Mouse (Mus musculus) megakaryocyte, embryonic 14.5 days (primary cell): ENCODE measurements around the gene Rab15.

ENCODE experiments used
- FLI1 ChIP-seq: IDR thresholded peaks from 2 replicates; pipeline ENCODE4 v1.6.1; 2012; ENCODE audit warnings: low read length, inconsistent platforms, mixed read lengths
- GATA1 ChIP-seq: IDR thresholded peaks from 3 replicates; pipeline ENCODE4 v1.6.1; 2012; ENCODE audit warnings: mixed read lengths, low read length, inconsistent platforms, borderline replicate concordance

DNA sequence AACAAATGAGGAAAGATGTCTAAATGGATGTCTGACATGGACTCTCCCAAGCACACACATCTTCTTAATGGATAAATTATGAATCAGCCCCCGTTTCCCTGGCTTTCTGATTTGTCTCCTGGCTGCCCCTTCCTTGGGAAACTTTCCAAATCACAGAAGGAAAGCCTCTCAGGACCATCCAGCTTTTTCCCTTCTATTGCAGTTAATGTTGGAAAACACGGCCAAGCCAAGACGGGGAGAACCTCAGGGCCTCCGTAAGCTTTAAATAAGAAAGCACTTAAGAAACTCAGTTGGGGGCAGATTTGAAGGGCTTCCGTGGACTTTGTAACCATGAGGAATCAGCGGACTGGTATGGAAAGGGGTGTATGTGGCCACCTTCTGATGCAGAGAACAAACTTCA is 2.9 kb downstream of the Rab15 start:
- TF ChIP-seq GATA1: no peak
- TF ChIP-seq FLI1: no peak
